Mouse (Mus musculus) kidney, postnatal 0 days (tissue): ENCODE results near the gene Ssbp3. TPM values are rescaled to one million over a fixed set of nuclear protein-coding genes. Genes with fewer than 3 reads are reported as not detected.

Experiments used
- ATAC-seq: fragments of 200-750 bp; cut with Nextera tagmentation; replicated peaks from 2 replicates; pipeline ENCODE4 v1.8.0; 2017; ENCODE audit warnings: low read depth, moderate number of reproducible peaks, moderate TSS enrichment, moderate library complexity; ENCODE audit not compliant: low FRiP score
- DNase-seq: peaks from one replicate; pipeline ENCODE4 v3.0.0-alpha.2; 2016; ENCODE audit warnings: low spot score
- H3K27ac ChIP-seq: fragments of 300-500 bp; sonication (generic); 2 replicates; pipeline ENCODE4 v1.5.1; 2014; ENCODE audit warnings: mild to moderate bottlenecking
- H3K27me3 ChIP-seq: fragments of 300-500 bp; sonication (generic); 2 replicates; pipeline ENCODE4 v1.6.1; 2014; ENCODE audit warnings: low read length, mixed read lengths; ENCODE audit not compliant: insufficient read depth
- H3K36me3 ChIP-seq: fragments of 300-500 bp; sonication (generic); 2 replicates; pipeline ENCODE4 v1.6.1; 2014; ENCODE audit warnings: low read length, mixed read lengths; ENCODE audit not compliant: insufficient read depth
- H3K4me1 ChIP-seq: fragments of 300-500 bp; sonication (generic); replicated peaks from 2 replicates; pipeline ENCODE4 v1.6.1; 2014; ENCODE audit warnings: antibody characterized with exemption, low read length, mixed read lengths; ENCODE audit not compliant: insufficient read depth
- H3K4me2 ChIP-seq: fragments of 300-500 bp; sonication (generic); 2 replicates; pipeline ENCODE4 v1.6.1; 2014; ENCODE audit warnings: mild to moderate bottlenecking, low read length, moderate library complexity, mixed read lengths
- H3K4me3 ChIP-seq: fragments of 300-500 bp; sonication (generic); replicated peaks from 2 replicates; pipeline ENCODE4 v1.5.1; 2014; ENCODE audit warnings: low read depth, low read length
- H3K9ac ChIP-seq: fragments of 300-500 bp; sonication (generic); 2 replicates; pipeline ENCODE4 v1.6.1; 2014; ENCODE audit warnings: low read depth, low read length
- H3K9me3 ChIP-seq: fragments of 300-500 bp; sonication (generic); replicated peaks from 2 replicates; pipeline ENCODE4 v1.6.1; 2016; ENCODE audit warnings: low read length, inconsistent platforms, mixed read lengths
- CTCF ChIP-seq: IDR thresholded peaks from 2 replicates; pipeline ENCODE4 v1.5.1; 2016; ENCODE audit warnings: antibody characterized with exemption, low read depth, mild to moderate bottlenecking, moderate library complexity
- WGBS: fragments of 180-500 bp; shearing (Covaris S2); extraction: QIAGEN DNeasy Blood & Tissue Kit; methylation state at CpG from one replicate; pipeline ENCODE4 v1.1.7; 2014; 5-methylcytosine and 5-hydroxymethylcytosine counted together
- polyA plus RNA-seq: library from polyadenylated mRNA; unstranded; fragments of >200 nt; fragmentation: Nextera tagmentation; extraction: Ambion mirVana; gene quantifications from 2 replicates; pipeline ENCODE4 v1.2.1, GENCODE M21; 2015

The Ssbp3 gene
- polyA plus RNA-seq, 1 experiment from 2014 or later, result 68.3 TPM

GRCm38 (mm10) chr4:106866845-106867244 lies 43.7 kb upstream of the Ssbp3 start:
- 16% methylated on average over 7 of the region's 7 CpGs for WGBS
- ATAC-seq (no peak; the same call in 1 of the 2 replicates), DNase-seq (peak; percentile 75)
- TF ChIP-seq CTCF, result no peak
- H3K4me3 ChIP-seq, result no peak overlapping the region
- H3K4me1 ChIP-seq, result peaks cover 32% of the 10 kb centered on the region
- H3K9me3 ChIP-seq, result no peaks in the 10 kb centered on the region
- H3K36me3 ChIP-seq, result no peaks in the 10 kb centered on the region
- H3K4me2 ChIP-seq, result no peak overlapping the region
- H3K27ac ChIP-seq, result 0 out of 2 replicates have a peak overlapping the region, but pooled peaks have one; percentile 32
- 0 out of 2 replicates have a peak overlapping the region, but pooled peaks have one; percentile 31 for H3K9ac ChIP-seq
- H3K27me3 ChIP-seq, result no peaks in the 10 kb centered on the region

- H3K4me2 ChIP-seq, result no peak overlapping the region
- H3K4me3 ChIP-seq, result no peak overlapping the region
- H3K4me1 ChIP-seq, result peaks cover 21% of the 10 kb centered on the region
- H3K27me3 ChIP-seq, result no peaks in the 10 kb centered on the region
- no peak for TF ChIP-seq CTCF
- H3K9me3 ChIP-seq, result no peaks in the 10 kb centered on the region
- no peak overlapping the region for H3K9ac ChIP-seq
- 44% methylated on average over 12 of the region's 12 CpGs for WGBS
- H3K36me3 ChIP-seq, result no peaks in the 10 kb centered on the region
- ATAC-seq, result no peak
- no peak for DNase-seq
- H3K27ac ChIP-seq, result no peak overlapping the region
Measured at GRCm38 (mm10) chr4:106868737-106869438, 41.6 kb upstream of the Ssbp3 start.

- no peak overlapping the region for H3K27ac ChIP-seq
- DNase-seq, result no peak
- H3K4me2 ChIP-seq, result no peak overlapping the region
- H3K4me1 ChIP-seq, result peaks cover 21% of the 10 kb centered on the region
- no peak overlapping the region for H3K4me3 ChIP-seq
- no peaks in the 10 kb centered on the region for H3K36me3 ChIP-seq
- TF ChIP-seq CTCF, result no peak
- H3K9me3 ChIP-seq, result no peaks in the 10 kb centered on the region
- H3K9ac ChIP-seq, result no peak overlapping the region
- ATAC-seq, result no peak
- H3K27me3 ChIP-seq, result no peaks in the 10 kb centered on the region
- WGBS, result 64% methylated on average over 3 of the region's 3 CpGs
Measured at GRCm38 (mm10) chr4:106869539-106869951, 41.0 kb upstream of the Ssbp3 start.

- no peaks in the 10 kb centered on the region for H3K36me3 ChIP-seq
- 80% methylated on average over 2 of the region's 2 CpGs for WGBS
- H3K9me3 ChIP-seq, result no peaks in the 10 kb centered on the region
- H3K4me3 ChIP-seq, result no peak overlapping the region
- H3K4me2 ChIP-seq, result no peak overlapping the region
- H3K4me1 ChIP-seq, result peaks cover 15% of the 10 kb centered on the region
- no peak for ATAC-seq
- DNase-seq, result no peak
- no peak overlapping the region for H3K27ac ChIP-seq
- no peak for TF ChIP-seq CTCF
- H3K27me3 ChIP-seq, result no peaks in the 10 kb centered on the region
- H3K9ac ChIP-seq, result no peak overlapping the region
Measured at GRCm38 (mm10) chr4:106870556-106870955, 39.9 kb upstream of the Ssbp3 start.

GRCm38 (mm10) chr4:106874501-106874900 lies 36.0 kb upstream of the Ssbp3 start:
- no peak overlapping the region for H3K9ac ChIP-seq
- ATAC-seq (no peak), DNase-seq (no peak)
- peak; percentile 29; the same call in 1 of the 2 replicates for TF ChIP-seq CTCF
- no peak overlapping the region for H3K4me2 ChIP-seq
- no peak overlapping the region for H3K4me3 ChIP-seq
- 92% methylated on average over 7 of the region's 7 CpGs for WGBS
- H3K27me3 ChIP-seq, result no peaks in the 10 kb centered on the region
- H3K27ac ChIP-seq, result no peak overlapping the region
- H3K36me3 ChIP-seq, result no peaks in the 10 kb centered on the region
- H3K4me1 ChIP-seq, result no peaks in the 10 kb centered on the region; the same call in 1 of the 2 replicates
- no peaks in the 10 kb centered on the region for H3K9me3 ChIP-seq

- Histone ChIP-seq H3K36me3 (no peaks in the 10 kb centered on the region), H3K9ac (no peak overlapping the region), H3K27me3 (no peaks in the 10 kb centered on the region), H3K4me1 (no peaks in the 10 kb centered on the region), H3K9me3 (no peaks in the 10 kb centered on the region), H3K27ac (no peak overlapping the region), H3K4me2 (no peak overlapping the region), H3K4me3 (no peak overlapping the region)
- no peak for TF ChIP-seq CTCF
- WGBS, result 70% methylated on average over 6 of the region's 6 CpGs
- DNase-seq (no peak), ATAC-seq (no peak)
Measured at GRCm38 (mm10) chr4:106881101-106881500, 29.4 kb upstream of the Ssbp3 start.

- Histone ChIP-seq H3K4me1 (no peaks in the 10 kb centered on the region), H3K27me3 (no peaks in the 10 kb centered on the region), H3K36me3 (no peaks in the 10 kb centered on the region), H3K4me2 (no peak overlapping the region), H3K27ac (no peak overlapping the region), H3K9me3 (no peaks in the 10 kb centered on the region), H3K4me3 (no peak overlapping the region), H3K9ac (no peak overlapping the region)
- TF ChIP-seq CTCF, result no peak
- 59% methylated on average over 2 of the region's 2 CpGs for WGBS
- ATAC-seq (no peak), DNase-seq (no peak)
Measured at GRCm38 (mm10) chr4:106883149-106883548, 27.4 kb upstream of the Ssbp3 start.
